Comparison of ENCODE assay signal across 8 mouse cellular contexts in genomic region chr2:3964351-3964750, GRCm38 (mm10). TPM values are rescaled to one million over a fixed set of nuclear protein-coding genes. Genes with fewer than 3 reads are reported as not detected.
A peak's percentile ranks its signal among the peaks of the same experiment; 100 is the strongest.
DNase-seq lines count a peak whose midpoint lies in the region; ATAC-seq and TF ChIP-seq lines count a peak whose summit lies in the region.

No protein-coding gene starts in this region.

- intact Hi-C loops in gastrocnemius, adult 2 months (cut with DNase I) = no loop called here

- no peak overlapping the region for H3K27ac ChIP-seq in gastrocnemius, adult 2 months
- H3K27ac ChIP-seq in ES-E14 (ENCODE audit: insufficient read depth, low read depth, low read length, poor library complexity, severe bottlenecking) = no peak overlapping the region
- no peak overlapping the region for H3K27ac ChIP-seq in liver, embryonic 12.5 days
- H3K27ac ChIP-seq in stomach, embryonic 15.5 days = no peak overlapping the region

- H3K9ac ChIP-seq in ES-E14 (ENCODE audit: insufficient read depth, low read depth, low read length, poor library complexity, severe bottlenecking) = no peak overlapping the region
- no peak overlapping the region for H3K9ac ChIP-seq in liver, embryonic 12.5 days
- H3K9ac ChIP-seq in stomach, embryonic 15.5 days = no peak overlapping the region

- no peaks in the 10 kb centered on the region for H3K4me1 ChIP-seq in ES-E14 (ENCODE audit: control insufficient read depth in 2 of 2, insufficient read depth in 2 of 2, low read length in 2 of 2, poor library complexity in 1 of 2)
- H3K4me1 ChIP-seq in liver, embryonic 12.5 days = no peaks in the 10 kb centered on the region
- no peaks in the 10 kb centered on the region for H3K4me1 ChIP-seq in stomach, embryonic 15.5 days

- no peak overlapping the region for H3K4me3 ChIP-seq in gastrocnemius, adult 2 months
- no peak overlapping the region for H3K4me3 ChIP-seq in ES-E14 (ENCODE audit: insufficient read depth in 1 of 2, low read depth in 1 of 2, low read length in 2 of 2, poor library complexity in 1 of 2, severe bottlenecking in 1 of 2)
- H3K4me3 ChIP-seq in liver, embryonic 12.5 days = no peak overlapping the region
- no peak overlapping the region for H3K4me3 ChIP-seq in stomach, embryonic 15.5 days (replicated peaks)

- TF ChIP-seq CTCF in gastrocnemius, adult 2 months (IDR thresholded peaks at IDR 0.05) = no peak

- 79% methylated on average over 4 of the region's 4 CpGs for WGBS in liver, embryonic 12.5 days (ENCODE audit: insufficient replicate concordance)
- WGBS in stomach, embryonic 15.5 days = 92% methylated on average over 4 of the region's 4 CpGs

- peak; percentile 100 for ATAC-seq in liver, embryonic 12.5 days
- peak; percentile 100 for ATAC-seq in stomach, embryonic 15.5 days (ENCODE audit: insufficient read depth, low FRiP score, low read depth)

- H3K36me3 ChIP-seq in ES-E14 (ENCODE audit: control insufficient read depth, insufficient read depth, low read length, poor library complexity, severe bottlenecking) = no peaks in the 10 kb centered on the region
- H3K36me3 ChIP-seq in liver, embryonic 12.5 days = no peaks in the 10 kb centered on the region
- no peaks in the 10 kb centered on the region for H3K36me3 ChIP-seq in stomach, embryonic 15.5 days

- no peaks in the 10 kb centered on the region for H3K27me3 ChIP-seq in liver, embryonic 12.5 days (replicated peaks)
- H3K27me3 ChIP-seq in stomach, embryonic 15.5 days (replicated peaks) = no peaks in the 10 kb centered on the region

- no peaks in the 10 kb centered on the region for H3K9me3 ChIP-seq in ES-E14 (ENCODE audit: control insufficient read depth, insufficient read depth, low read depth, low read length)
- H3K9me3 ChIP-seq in liver, embryonic 12.5 days (replicated peaks) = no peaks in the 10 kb centered on the region
- no peaks in the 10 kb centered on the region for H3K9me3 ChIP-seq in stomach, embryonic 15.5 days

- in situ Hi-C loops in ES-E14 (cut with MboI; ENCODE audit: low sequenced_read_pairs in 2 of 2, unreplicated experiment in 2 of 2) = no loop called here

- DNase-seq in gastrocnemius, adult 18-20 months (ENCODE audit: low spot score) = peak; percentile 13
- no peak for DNase-seq in gastrocnemius, adult 2 months
- peak; percentile 21 for DNase-seq in ES-E14 (ENCODE audit: low read depth, low spot score)
- peak; percentile 20 for DNase-seq in fibroblast of lung, adult 2 months (ENCODE audit: low read depth)
- no peak for DNase-seq in ovary, adult 18-20 months (ENCODE audit: low spot score)
- no peak for DNase-seq in adrenal gland, postnatal 25 days

- no peak overlapping the region for H3K4me2 ChIP-seq in liver, embryonic 12.5 days
- no peak overlapping the region for H3K4me2 ChIP-seq in stomach, embryonic 15.5 days

TF ChIP-seq in ES-E14, 5 proteins besides CTCF, POLR2A, EP300 and RAD21:
- TF ChIP-seq MAFK (IDR thresholded peaks at IDR 0.05; ENCODE audit: insufficient read depth, low read depth, low read length) (no peak), ZC3H11A (IDR thresholded peaks at IDR 0.05; ENCODE audit: borderline replicate concordance, low read depth, low read length) (no peak), HCFC1 (IDR thresholded peaks at IDR 0.05; ENCODE audit: borderline replicate concordance, insufficient read depth, low read length) (no peak), ZNF384 (IDR thresholded peaks at IDR 0.05; ENCODE audit: low read depth, low read length) (no peak), CHD2 (IDR thresholded peaks at IDR 0.05; ENCODE audit: low read depth, low read length) (no peak)

RNA-seq across cellular contexts. Expression of gene Frmd4a, which starts 53.2 kb away (rescaled TPM):
- 1 to 10 TPM; 2.6 to 3.6 TPM for total RNA-seq in gastrocnemius, adult 18-20 months (2021)
- total RNA-seq in gastrocnemius, adult 2 months (2021) = 1 to 10 TPM; 2.4 to 4.2 TPM
- total RNA-seq in ES-E14 (2012; rRNA removed) = 8.0 and 9.3 TPM in 2 replicates
- polyA plus RNA-seq in liver, embryonic 12.5 days (2016; fragmentation: Nextera tagmentation; extraction: Ambion mirVana) = 16.7 and 18.4 TPM in 2 replicates
- 22.9 and 24.4 TPM in 2 replicates for polyA plus RNA-seq in stomach, embryonic 15.5 days (2015; fragmentation: Nextera tagmentation; extraction: Ambion mirVana)
- total RNA-seq in adrenal gland, postnatal 25 days (2021) = 10.3 and 14.6 TPM in 2 replicates

Comparison
In these comparisons a context has a peak if more than half of its experiments do, and no peak if none do; other contexts are left out.
1. DNase-seq: peak in gastrocnemius, adult 18-20 months (single experiment), ES-E14 (single experiment) and fibroblast of lung, adult 2 months (single experiment); none in gastrocnemius, adult 2 months (single experiment), ovary, adult 18-20 months (single experiment) and adrenal gland, postnatal 25 days (single experiment).